Mouse (Mus musculus) liver, embryonic 14.5 days (tissue): ENCODE results near the gene Bcl9. TPM values are rescaled to one million over a fixed set of nuclear protein-coding genes. Genes with fewer than 3 reads are reported as not detected.

Source experiments
- ATAC-seq: fragments of 200-750 bp; cut with Nextera tagmentation; 2 replicates; pipeline ENCODE4 v1.8.0; 2017; ENCODE audit warnings: moderate number of reproducible peaks, mild to moderate bottlenecking, moderate library complexity; ENCODE audit not compliant: insufficient read depth
- DNase-seq, 3 experiments: peaks; one replicate each; pipeline ENCODE4 v3.0.0-alpha.2; 2012 to 2013; ENCODE audit warnings: low read depth in 3 of 3, low spot score in 3 of 3
- H3K27ac ChIP-seq: fragments of 300-500 bp; sonication (generic); 2 replicates; pipeline ENCODE4 v1.5.1; 2014; ENCODE audit warnings: moderate library complexity, mild to moderate bottlenecking, control low read depth, inconsistent platforms
- H3K27me3 ChIP-seq: fragments of 300-500 bp; sonication (generic); 2 replicates; pipeline ENCODE4 v1.6.1; 2014; ENCODE audit warnings: mild to moderate bottlenecking, low read length, moderate library complexity; ENCODE audit not compliant: control insufficient read depth, insufficient read depth
- H3K36me3 ChIP-seq: fragments of 300-500 bp; sonication (generic); replicated peaks from 2 replicates; pipeline ENCODE4 v1.6.1; 2014; ENCODE audit warnings: low read depth; ENCODE audit not compliant: control insufficient read depth, insufficient read depth
- H3K4me1 ChIP-seq, 2 experiments: fragments of 200-500 bp in 1 of 2; fragments of 300-500 bp in 1 of 2; sonication (generic) in 1 of 2; replicated peaks; 2 replicates each; pipeline ENCODE4 v1.6.1; 2012 to 2014; ENCODE audit warnings: antibody characterized with exemption in 1 of 2, inconsistent platforms in 1 of 2, low read length in 1 of 2; ENCODE audit not compliant: control insufficient read depth in 2 of 2, insufficient read depth in 2 of 2
- H3K4me2 ChIP-seq: fragments of 300-500 bp; sonication (generic); 2 replicates; pipeline ENCODE4 v1.6.1; 2014; ENCODE audit warnings: low read depth, mild to moderate bottlenecking, control low read depth, moderate library complexity
- H3K4me3 ChIP-seq, 2 experiments: fragments of 200-500 bp in 1 of 2; fragments of 300-500 bp in 1 of 2; sonication (generic) in 1 of 2; 2 replicates each; pipeline ENCODE4 v1.5.1; 2012 to 2014; ENCODE audit warnings: low read depth in 2 of 2, low read length in 2 of 2, mild to moderate bottlenecking in 2 of 2, control low read depth in 1 of 2, inconsistent platforms in 1 of 2, moderate library complexity in 1 of 2; ENCODE audit not compliant: insufficient read depth in 1 of 2
- H3K9ac ChIP-seq: fragments of 300-500 bp; sonication (generic); replicated peaks from 2 replicates; pipeline ENCODE4 v1.6.1; 2014; ENCODE audit warnings: mild to moderate bottlenecking, control low read depth, moderate library complexity
- H3K9me3 ChIP-seq: fragments of 300-500 bp; sonication (generic); 2 replicates; pipeline ENCODE4 v1.6.1; 2016; ENCODE audit warnings: low read length, mixed read lengths; ENCODE audit not compliant: control insufficient read depth
- CTCF ChIP-seq: IDR thresholded peaks from 2 replicates; pipeline ENCODE4 v1.5.1; 2016; ENCODE audit warnings: antibody characterized with exemption, low read depth, control low read depth
- EP300 ChIP-seq: IDR thresholded peaks from 2 replicates; pipeline ENCODE4 v1.6.1; 2016; ENCODE audit warnings: antibody characterized with exemption, low read depth
- WGBS: fragments of 180-500 bp; shearing (Covaris S2); extraction: QIAGEN DNeasy Blood & Tissue Kit; methylation state at CpG from one replicate; pipeline ENCODE4 v1.1.7; 2014; ENCODE audit not compliant: insufficient replicate concordance; 5-methylcytosine and 5-hydroxymethylcytosine counted together
- polyA plus RNA-seq, 2 experiments: library from polyadenylated mRNA; depleted of rRNA in 1 of 2; stranded (reverse) in 1 of 2; unstranded in 1 of 2; fragments of >200 nt; fragmentation: Nextera tagmentation in 1 of 2; extraction: Ambion mirVana in 1 of 2; gene quantifications; 2 replicates each; pipeline versions ENCODE4 v1.2.1 to v1.2.3; 2012 to 2014

Gene Bcl9
- polyA plus RNA-seq, 2 experiments: 1.6 to 2.4 TPM

DNA sequence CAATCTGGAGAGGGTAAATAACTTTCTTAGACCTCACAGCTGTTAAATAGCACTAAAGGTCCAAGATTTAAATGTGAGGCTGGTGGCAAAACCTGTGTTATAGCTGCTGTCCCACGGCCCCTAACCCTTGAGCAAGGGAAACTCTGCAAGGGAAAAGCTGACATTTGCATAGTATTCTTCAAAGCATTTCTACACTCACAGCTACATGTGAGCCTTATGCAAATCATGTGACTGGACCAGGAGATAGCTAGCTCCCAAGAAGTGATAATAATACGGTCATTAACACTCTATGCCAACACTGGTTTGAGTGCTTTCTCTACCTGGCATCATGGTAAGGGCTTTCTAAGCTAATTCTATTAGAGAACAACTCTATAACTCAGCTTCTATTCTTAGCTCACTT, 60.3 kb downstream of the Bcl9 start:
- DNase-seq (no peak), ATAC-seq (no peak)
- WGBS: 54% methylated on average over 2 of the region's 2 CpGs
- no peaks in the 10 kb centered on the region for H3K4me1 ChIP-seq
- H3K36me3 ChIP-seq: no peaks in the 10 kb centered on the region
- H3K9ac ChIP-seq: no peak overlapping the region
- no peak overlapping the region for H3K27ac ChIP-seq
- TF ChIP-seq CTCF (no peak), EP300 (no peak)
- no peaks in the 10 kb centered on the region for H3K9me3 ChIP-seq
- no peak overlapping the region for H3K4me3 ChIP-seq
- H3K27me3 ChIP-seq: no peaks in the 10 kb centered on the region
- H3K4me2 ChIP-seq: no peak overlapping the region

DNA sequence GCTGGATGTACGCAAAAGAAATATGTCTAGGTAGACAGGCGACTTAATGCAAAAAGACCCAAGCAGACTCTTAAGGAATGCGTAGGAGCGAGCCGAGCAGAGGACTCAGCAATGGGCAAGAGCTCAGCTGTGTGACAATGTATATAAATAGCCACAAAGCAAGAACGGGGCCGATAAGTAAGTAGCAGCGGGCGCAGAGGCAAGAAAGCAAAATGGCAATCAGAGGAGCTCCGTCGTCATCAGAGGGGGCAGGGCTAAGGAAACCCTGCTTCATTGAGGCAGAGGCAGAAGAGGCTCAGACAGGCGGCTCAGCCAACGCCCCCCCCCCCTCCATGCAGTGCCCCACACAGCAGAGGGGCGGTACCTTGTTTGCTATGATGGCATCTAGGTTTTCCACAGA, 62.9 kb downstream of the Bcl9 start:
- no peak for ATAC-seq
- Histone ChIP-seq H3K27me3 (no peaks in the 10 kb centered on the region), H3K4me2 (no peak overlapping the region), H3K36me3 (no peaks in the 10 kb centered on the region), H3K9ac (no peak overlapping the region), H3K9me3 (no peaks in the 10 kb centered on the region), H3K27ac (no peak overlapping the region), H3K4me3 (no peak overlapping the region), H3K4me1 (no peaks in the 10 kb centered on the region)
- TF ChIP-seq EP300 (no peak), CTCF (no peak)
- DNase-seq: no peak
- WGBS: 62% methylated on average over 14 of the region's 14 CpGs

DNA sequence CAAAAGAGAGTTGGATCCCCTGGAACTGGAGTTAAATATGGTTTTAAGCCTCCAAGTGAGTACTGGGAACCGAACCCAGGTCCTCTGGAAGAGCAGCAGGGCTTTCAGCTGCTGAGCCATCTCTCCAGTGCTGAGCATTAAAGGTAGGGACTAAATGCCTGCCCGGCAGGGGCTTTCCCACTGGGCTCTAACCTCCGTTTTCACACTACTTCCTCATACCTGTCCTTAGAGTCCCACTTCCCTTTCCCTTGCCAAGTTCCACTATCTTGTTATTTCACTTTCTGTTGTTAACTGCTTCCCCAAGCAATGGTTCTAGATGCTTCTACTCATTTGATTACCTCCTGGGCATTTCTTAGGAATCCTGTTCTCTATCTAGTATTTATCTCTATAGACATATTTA, 65.4 kb downstream of the Bcl9 start:
- no peak overlapping the region for H3K9ac ChIP-seq
- no peaks in the 10 kb centered on the region for H3K36me3 ChIP-seq
- H3K27me3 ChIP-seq: no peaks in the 10 kb centered on the region; the same call in 1 of the 2 replicates
- DNase-seq (no peak), ATAC-seq (no peak)
- H3K4me3 ChIP-seq: no peak overlapping the region
- no peak overlapping the region for H3K27ac ChIP-seq
- 39% methylated on average over 3 of the region's 3 CpGs for WGBS
- no peaks in the 10 kb centered on the region for H3K4me1 ChIP-seq
- no peak overlapping the region for H3K4me2 ChIP-seq
- no peak for TF ChIP-seq CTCF
- TF ChIP-seq EP300: no peak
- H3K9me3 ChIP-seq: no peaks in the 10 kb centered on the region

DNA sequence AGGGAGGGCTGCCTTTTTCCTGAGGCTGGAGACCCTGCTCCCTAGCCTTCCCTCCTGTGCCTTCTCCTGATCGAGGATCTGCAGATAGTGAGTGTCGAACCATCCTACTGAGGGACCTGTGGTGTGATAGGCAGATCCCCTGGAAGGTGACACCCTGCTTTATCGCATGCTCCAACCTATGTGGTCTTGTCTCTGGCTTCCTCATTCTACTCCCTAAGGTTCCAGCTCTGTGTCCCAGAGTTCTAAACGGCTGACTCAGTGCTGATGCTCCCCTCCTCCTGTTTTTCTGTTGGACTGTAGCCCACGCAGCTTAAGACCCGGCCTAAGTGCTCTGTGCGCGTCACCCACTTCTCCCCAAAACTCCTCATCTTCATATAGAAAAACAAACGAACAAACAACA, 65.9 kb downstream of the Bcl9 start:
- Histone ChIP-seq H3K4me1 (no peaks in the 10 kb centered on the region), H3K36me3 (no peaks in the 10 kb centered on the region), H3K9ac (no peak overlapping the region), H3K27me3 (no peaks in the 10 kb centered on the region; the same call in 1 of the 2 replicates), H3K4me2 (no peak overlapping the region), H3K4me3 (no peak overlapping the region), H3K9me3 (no peaks in the 10 kb centered on the region), H3K27ac (no peak overlapping the region)
- 57% methylated on average over 9 of the region's 9 CpGs for WGBS
- no peak for DNase-seq
- no peak for ATAC-seq
- no peak for TF ChIP-seq EP300
- TF ChIP-seq CTCF: no peak

DNA sequence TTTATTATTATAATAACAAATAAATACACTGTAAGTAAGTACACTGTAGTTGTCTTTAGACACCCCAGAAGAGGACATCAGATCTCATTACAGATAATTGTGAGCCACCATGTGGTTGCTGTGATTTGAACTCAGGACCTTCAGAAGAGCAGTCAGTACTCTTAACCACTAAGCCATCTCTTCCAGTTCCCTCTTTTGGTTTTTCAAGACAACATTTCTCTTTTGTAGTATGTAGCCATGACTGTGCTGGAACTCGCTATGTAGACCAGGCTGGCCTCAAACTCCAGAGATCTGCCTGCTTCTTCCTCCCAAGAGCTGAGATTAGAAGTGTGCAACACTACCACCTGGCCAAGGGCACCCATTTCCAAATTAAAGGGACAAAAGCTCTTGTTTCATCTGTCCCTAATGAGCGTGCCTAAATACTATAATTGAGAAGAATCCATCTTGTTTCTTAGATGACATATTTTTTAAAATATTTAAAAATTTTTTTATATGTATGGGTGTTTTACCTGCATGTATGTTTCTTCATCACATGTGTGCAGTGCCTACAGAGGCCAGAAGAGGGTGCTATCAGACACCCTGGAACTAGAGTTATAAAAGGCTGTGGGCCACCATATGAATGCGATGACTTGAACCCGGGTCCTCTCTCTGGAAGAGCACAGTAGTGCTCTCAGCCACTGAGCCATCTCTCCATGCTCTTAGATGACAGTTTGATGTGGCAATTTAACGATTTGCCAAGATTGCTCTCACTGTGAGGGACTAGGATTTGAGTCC, 66.9 kb downstream of the Bcl9 start:
- no peaks in the 10 kb centered on the region for H3K9me3 ChIP-seq
- WGBS: 65% methylated on average over 5 of the region's 5 CpGs
- DNase-seq (no peak), ATAC-seq (no peak)
- peaks cover 0 to 8% of the 10 kb centered on the region in 2 experiments; a peak in 2 of 4 replicates for H3K4me1 ChIP-seq
- H3K9ac ChIP-seq: no peak overlapping the region
- no peaks in the 10 kb centered on the region; the same call in 1 of the 2 replicates for H3K27me3 ChIP-seq
- TF ChIP-seq CTCF (0 out of 2 replicates have a peak, but pooled peaks have one; percentile 10), EP300 (no peak)
- no peak overlapping the region for H3K27ac ChIP-seq
- no peaks in the 10 kb centered on the region for H3K36me3 ChIP-seq
- H3K4me2 ChIP-seq: no peak overlapping the region
- no peak overlapping the region for H3K4me3 ChIP-seq
